Mouse (Mus musculus): ENCODE measurements around the gene Fgf22.

DNA sequence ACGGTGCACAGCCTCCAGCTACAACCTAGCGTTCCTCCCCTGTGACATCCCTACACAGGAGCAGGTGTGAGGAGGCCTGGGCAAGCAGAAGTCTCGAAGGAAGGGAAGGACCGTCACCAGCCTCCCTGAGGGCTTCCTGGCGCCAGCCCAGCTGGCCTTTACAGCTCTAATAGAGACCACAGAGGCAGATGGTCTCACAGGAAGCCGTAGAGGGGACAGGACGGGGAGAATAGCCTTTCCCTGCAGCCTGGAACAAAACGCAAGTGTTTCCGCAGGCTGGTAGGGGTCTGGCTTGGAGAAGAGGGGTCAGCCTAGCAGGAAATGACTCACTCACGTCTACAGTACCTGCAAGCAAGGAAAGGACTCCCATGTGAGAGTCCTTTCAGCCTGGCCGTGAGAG is 53.0 kb downstream of the Fgf22 start:
- TF ChIP-seq POLR2A (IDR thresholded peaks at IDR 0.05; ENCODE audit: low read depth, low read length) (no peak), CTCF (IDR thresholded peaks at IDR 0.05; ENCODE audit: borderline replicate concordance, insufficient read depth, low read length) (no peak)
